ENCODE assay signal across 8 mouse cellular contexts in genomic region chr5:125340547-125341262, GRCm38 (mm10). TPM values are rescaled to one million over a fixed set of nuclear protein-coding genes. Genes with fewer than 3 reads are reported as not detected.
DNase-seq lines count a peak whose midpoint lies in the region; ATAC-seq lines count a peak whose summit lies in the region.

Gene Scarb1, minus strand, starts transcription at chr5:125341094.

- peak; percentile 82 for ATAC-seq in hindbrain, embryonic 14.5 days (ENCODE audit: low FRiP score)

- H3K36me3 ChIP-seq in hindbrain, embryonic 14.5 days (replicated peaks; ENCODE audit: control insufficient read depth, insufficient read depth) = no peaks in the 10 kb centered on the region

- H3K9me3 ChIP-seq in hindbrain, embryonic 14.5 days (ENCODE audit: control insufficient read depth, low read length) = no peaks in the 10 kb centered on the region

- H3K4me3 ChIP-seq in hindbrain, embryonic 14.5 days (replicated peaks; ENCODE audit: low read length) = peak within 1 kb of the TSS; percentile 51

- H3K4me2 ChIP-seq in hindbrain, embryonic 14.5 days (replicated peaks) = peak within 1 kb of the TSS; percentile 75

- H3K27me3 ChIP-seq in hindbrain, embryonic 14.5 days (ENCODE audit: control insufficient read depth, insufficient read depth, low read length) = 0 out of 2 replicates have a peak, but pooled peaks cover 15% of the 10 kb centered on the region

- DNase-seq in R1 (ENCODE audit: low read depth, low spot score) = peak; percentile 81
- DNase-seq in cerebellum, postnatal 36 days = peak; percentile 68 to 71
- DNase-seq in frontal cortex, postnatal 36 days (ENCODE audit: low spot score in 2 of 2) = peak; percentile 81 to 87
- peak; percentile 82 for DNase-seq in hindbrain, embryonic 14.5 days (ENCODE audit: low spot score)
- peak; percentile 81 to 87 for DNase-seq in layer of hippocampus, postnatal 36 days
- peak; percentile 90 for DNase-seq in lung, postnatal 25 days (ENCODE audit: low spot score)
- DNase-seq in retina, adult 2 months (ENCODE audit: low read depth, low spot score) = peak; percentile 73
- DNase-seq in thymus, postnatal 36 days = peak; percentile 87

- no peak within 1 kb of the TSS for H3K27ac ChIP-seq in hindbrain, embryonic 14.5 days

- under 1% methylated on average over 42 of the region's 42 CpGs for WGBS in hindbrain, embryonic 14.5 days

- H3K4me1 ChIP-seq in hindbrain, embryonic 14.5 days (replicated peaks; ENCODE audit: control insufficient read depth, insufficient read depth, low read length) = peaks cover 13% of the 10 kb centered on the region; the same call in 1 of the 2 replicates

- H3K9ac ChIP-seq in hindbrain, embryonic 14.5 days = peak within 1 kb of the TSS; percentile 71

RNA-seq across cellular contexts. Expression of gene Scarb1, which starts in this region (rescaled TPM):
- polyA plus RNA-seq in hindbrain, embryonic 14.5 days (2014; fragmentation: Nextera tagmentation; extraction: Ambion mirVana) = 36.5 and 39.9 TPM in 2 replicates
- 10 to 100 TPM; 32.1 to 32.8 TPM for total RNA-seq in layer of hippocampus, postnatal 36 days (2021)
